In genomic region chr2:5729931-5730330, GRCm38 (mm10) we compare ENCODE assay signal across 11 mouse cellular contexts. TPM values are rescaled to one million over a fixed set of nuclear protein-coding genes. Genes with fewer than 3 reads are reported as not detected.
DNase-seq lines count a peak whose midpoint lies in the region; ATAC-seq and TF ChIP-seq lines count a peak whose summit lies in the region.
"Had no signal": no experiment of that assay in that cellular context is flagged by ENCODE, and none has a peak within 500 bp of the region (broad histone marks: within the 10 kb centered on the region; RNA-seq: fewer than 3 reads in every experiment).

No protein-coding gene starts in this region.

- whole genome bisulfite sequencing in hindbrain, embryonic 12.5 days = 65% methylated on average over 7 of the region's 7 CpGs
- 71% methylated on average over 7 of the region's 7 CpGs for WGBS in hindbrain, embryonic 11.5 days
- 67% methylated on average over 7 of the region's 7 CpGs for whole genome bisulfite sequencing in midbrain, embryonic 14.5 days

- H3K27me3 ChIP-seq in hindbrain, embryonic 12.5 days = 0 out of 2 replicates have a peak, but pooled peaks cover 3% of the 10 kb centered on the region
- H3K27me3 ChIP-seq in hindbrain, embryonic 11.5 days (ENCODE audit: control insufficient read depth, insufficient read depth, low read length) = no peaks in the 10 kb centered on the region
- no peaks in the 10 kb centered on the region for H3K27me3 ChIP-seq in testis, adult 2 months (ENCODE audit: control insufficient read depth, insufficient read depth, low read length)
- no peaks in the 10 kb centered on the region for H3K27me3 ChIP-seq in midbrain, embryonic 14.5 days (ENCODE audit: control insufficient read depth, insufficient read depth, low read length)
- H3K27me3 ChIP-seq: limb, embryonic 13.5 days; neural tube, embryonic 15.5 days had no signal

- peak overlapping the region; percentile 26; the same call in 1 of the 2 replicates for H3K27ac ChIP-seq in hindbrain, embryonic 12.5 days
- H3K27ac ChIP-seq in hindbrain, embryonic 11.5 days (ENCODE audit: low read depth, low read length) = no peak overlapping the region
- H3K27ac ChIP-seq in testis, adult 2 months (ENCODE audit: control insufficient read depth, insufficient read depth, low read depth, low read length) = no peak overlapping the region
- peak overlapping the region; percentile 46; the same call in 1 of the 2 replicates for H3K27ac ChIP-seq in midbrain, embryonic 14.5 days (replicated peaks; ENCODE audit: low read depth, low read length)
- H3K27ac ChIP-seq: kidney, embryonic 15.5 days; limb, embryonic 13.5 days; neural tube, embryonic 15.5 days had no signal

- no peaks in the 10 kb centered on the region for H3K9me3 ChIP-seq in hindbrain, embryonic 12.5 days (replicated peaks)
- H3K9me3 ChIP-seq in hindbrain, embryonic 11.5 days (ENCODE audit: control insufficient read depth, low read length) = no peaks in the 10 kb centered on the region
- no peaks in the 10 kb centered on the region for H3K9me3 ChIP-seq in midbrain, embryonic 14.5 days (ENCODE audit: control insufficient read depth, low read length)
- H3K9me3 ChIP-seq: kidney, embryonic 15.5 days; limb, embryonic 13.5 days; neural tube, embryonic 15.5 days had no signal

- H3K4me2 ChIP-seq in hindbrain, embryonic 12.5 days (replicated peaks) = no peak overlapping the region
- H3K4me2 ChIP-seq in hindbrain, embryonic 11.5 days (replicated peaks; ENCODE audit: low read depth, low read length) = no peak overlapping the region
- no peak overlapping the region for H3K4me2 ChIP-seq in midbrain, embryonic 14.5 days (ENCODE audit: low read length)
- H3K4me2 ChIP-seq: kidney, embryonic 15.5 days; neural tube, embryonic 15.5 days had no signal

- ATAC-seq in hindbrain, embryonic 12.5 days (ENCODE audit: low FRiP score) = no peak
- ATAC-seq in hindbrain, embryonic 11.5 days (ENCODE audit: low FRiP score) = no peak
- no peak for ATAC-seq in midbrain, embryonic 14.5 days (ENCODE audit: low FRiP score, low TSS enrichment)

- TF ChIP-seq POLR2A in testis, adult 2 months (IDR thresholded peaks at IDR 0.05; ENCODE audit: control insufficient read depth, low read depth, low read length) = no peak

- H3K36me3 ChIP-seq in hindbrain, embryonic 12.5 days = no peaks in the 10 kb centered on the region
- no peaks in the 10 kb centered on the region for H3K36me3 ChIP-seq in hindbrain, embryonic 11.5 days (ENCODE audit: control insufficient read depth, insufficient read depth, low read length)
- H3K36me3 ChIP-seq in testis, adult 2 months (ENCODE audit: control insufficient read depth, insufficient read depth, low read length) = no peaks in the 10 kb centered on the region
- no peaks in the 10 kb centered on the region for H3K36me3 ChIP-seq in midbrain, embryonic 14.5 days (ENCODE audit: control insufficient read depth, insufficient read depth, low read length)
- H3K36me3 ChIP-seq: kidney, embryonic 15.5 days; limb, embryonic 13.5 days; neural tube, embryonic 15.5 days had no signal

- TF ChIP-seq CTCF in testis, adult 2 months (IDR thresholded peaks at IDR 0.05; ENCODE audit: control insufficient read depth, insufficient read depth, insufficient replicate concordance, low read depth, low read length) = no peak

- H3K9ac ChIP-seq in hindbrain, embryonic 12.5 days = no peak overlapping the region
- H3K9ac ChIP-seq in hindbrain, embryonic 11.5 days (ENCODE audit: low read depth, low read length) = no peak overlapping the region
- H3K9ac ChIP-seq in midbrain, embryonic 14.5 days (replicated peaks; ENCODE audit: low read length) = no peak overlapping the region
- H3K9ac ChIP-seq: kidney, embryonic 15.5 days; limb, embryonic 13.5 days; neural tube, embryonic 15.5 days had no signal

- H3K4me3 ChIP-seq in hindbrain, embryonic 12.5 days = no peak overlapping the region
- H3K4me3 ChIP-seq in hindbrain, embryonic 11.5 days (ENCODE audit: low read depth, low read length) = no peak overlapping the region
- peak overlapping the region; percentile 73 for H3K4me3 ChIP-seq in testis, adult 2 months (ENCODE audit: control insufficient read depth, low read depth, low read length)
- no peak overlapping the region for H3K4me3 ChIP-seq in midbrain, embryonic 14.5 days (replicated peaks; ENCODE audit: low read depth, low read length)
- H3K4me3 ChIP-seq: erythroblast, embryonic 14.5 days; kidney, embryonic 15.5 days; limb, embryonic 13.5 days; neural tube, embryonic 15.5 days had no signal

- H3K4me1 ChIP-seq in hindbrain, embryonic 12.5 days = peaks cover 12% of the 10 kb centered on the region
- no peaks in the 10 kb centered on the region for H3K4me1 ChIP-seq in hindbrain, embryonic 11.5 days (replicated peaks; ENCODE audit: control insufficient read depth, insufficient read depth, low read length)
- peaks cover 6% of the 10 kb centered on the region for H3K4me1 ChIP-seq in testis, adult 2 months (ENCODE audit: control insufficient read depth, insufficient read depth, low read length)
- H3K4me1 ChIP-seq in midbrain, embryonic 14.5 days (ENCODE audit: control insufficient read depth, insufficient read depth, low read length) = peaks cover 17% of the 10 kb centered on the region
- H3K4me1 ChIP-seq: kidney, embryonic 15.5 days had no signal

- DNase-seq in hindbrain, embryonic 11.5 days (ENCODE audit: low spot score) = no peak
- DNase-seq in testis, postnatal 10 days (ENCODE audit: low spot score) = no peak
- DNase-seq in midbrain, embryonic 14.5 days = no peak
- DNase-seq in kidney, postnatal 14 days = no peak
- no peak for DNase-seq in gastrocnemius, postnatal 25 days

RNA-seq across cellular contexts. Expression of gene Camk1d, which starts 15.6 kb away (rescaled TPM):
- 3.3 and 4.1 TPM in 2 replicates for polyA plus RNA-seq in hindbrain, embryonic 12.5 days (2016; fragmentation: Nextera tagmentation; extraction: Ambion mirVana)
- polyA plus RNA-seq in hindbrain, embryonic 11.5 days (2014; fragmentation: Nextera tagmentation; extraction: Ambion mirVana) = 2.2 and 2.7 TPM in 2 replicates
- polyA plus RNA-seq in testis, adult 2 months (2012; rRNA removed) = 1.4 and 1.5 TPM in 2 replicates
- 6.0 and 6.4 TPM in 2 replicates for polyA plus RNA-seq in midbrain, embryonic 14.5 days (2014; fragmentation: Nextera tagmentation; extraction: Ambion mirVana)
- total RNA-seq in gastrocnemius, postnatal 25 days (2021) = 1 to 10 TPM; 1.5 to 2.5 TPM

Comparison
In these comparisons a context has a peak if more than half of its experiments do, and no peak if none do; other contexts are left out.
1. H3K27ac ChIP-seq: peak in hindbrain, embryonic 12.5 days (single experiment) and midbrain, embryonic 14.5 days (single experiment); none in hindbrain, embryonic 11.5 days (single experiment) and testis, adult 2 months (single experiment).